Mouse (Mus musculus) hindbrain, postnatal 0 days (tissue): ENCODE results near the gene Psma7. TPM values are rescaled to one million over a fixed set of nuclear protein-coding genes. Genes with fewer than 3 reads are reported as not detected.

Source experiments
- ATAC-seq: fragments of 200-750 bp; cut with Nextera tagmentation; 2 replicates; pipeline ENCODE4 v1.8.0; 2017; ENCODE audit warnings: mild to moderate bottlenecking, moderate TSS enrichment, moderate library complexity
- DNase-seq: peaks from one replicate; pipeline ENCODE4 v3.0.0-alpha.2; 2015; ENCODE audit warnings: low spot score
- H3K27ac ChIP-seq: fragments of 300-500 bp; sonication (generic); 2 replicates; pipeline ENCODE4 v1.5.1; 2014; ENCODE audit warnings: mild to moderate bottlenecking
- H3K27me3 ChIP-seq: fragments of 300-500 bp; sonication (generic); 2 replicates; pipeline ENCODE4 v1.6.1; 2014; ENCODE audit warnings: low read length, mixed read lengths; ENCODE audit not compliant: insufficient read depth
- H3K36me3 ChIP-seq: fragments of 300-500 bp; sonication (generic); 2 replicates; pipeline ENCODE4 v1.6.1; 2014; ENCODE audit warnings: low read length, mixed read lengths; ENCODE audit not compliant: insufficient read depth
- H3K4me1 ChIP-seq: fragments of 300-500 bp; sonication (generic); 2 replicates; pipeline ENCODE4 v1.6.1; 2014; ENCODE audit warnings: antibody characterized with exemption, low read length, mixed read lengths; ENCODE audit not compliant: insufficient read depth
- H3K4me2 ChIP-seq: fragments of 300-500 bp; sonication (generic); 2 replicates; pipeline ENCODE4 v1.6.1; 2014; ENCODE audit warnings: low read depth, mild to moderate bottlenecking, low read length, moderate library complexity, mixed read lengths
- H3K4me3 ChIP-seq: fragments of 300-500 bp; sonication (generic); 2 replicates; pipeline ENCODE4 v1.5.1; 2014; ENCODE audit warnings: low read length
- H3K9ac ChIP-seq: fragments of 300-500 bp; sonication (generic); replicated peaks from 2 replicates; pipeline ENCODE4 v1.6.1; 2014; ENCODE audit warnings: mild to moderate bottlenecking, low read length, moderate library complexity, mixed read lengths
- H3K9me3 ChIP-seq: fragments of 300-500 bp; sonication (generic); 2 replicates; pipeline ENCODE4 v1.6.1; 2016; ENCODE audit warnings: low read length, mixed read lengths
- CTCF ChIP-seq: IDR thresholded peaks from 2 replicates; pipeline ENCODE4 v1.5.1; 2016; ENCODE audit warnings: antibody characterized with exemption, control low read depth, low read depth
- WGBS: fragments of 180-500 bp; shearing (Covaris S2); extraction: QIAGEN DNeasy Blood & Tissue Kit; methylation state at CpG from one replicate; pipeline ENCODE4 v1.1.7; 2014; 5-methylcytosine and 5-hydroxymethylcytosine counted together
- polyA plus RNA-seq: library from polyadenylated mRNA; unstranded; fragments of >200 nt; fragmentation: Nextera tagmentation; extraction: Ambion mirVana; gene quantifications from 2 replicates; pipeline ENCODE4 v1.2.1, GENCODE M21; 2015
- total RNA-seq: library from RNA; depleted of rRNA; stranded (reverse); fragments of >200 nt; gene quantifications from 2 replicates; pipeline ENCODE4 v1.2.3, GENCODE M21; 2014

Psma7 gene
- total and polyA plus RNA-seq, 2 experiments from 2014 or later: 196 to 585 TPM

- no peak overlapping the region for H3K27ac ChIP-seq
- 70% methylated on average over 3 of the region's 3 CpGs for WGBS
- no peak for ATAC-seq
These were observed 9.3 kb downstream of the Psma7 start for GRCm38 (mm10) chr2:180032925-180033324.

GRCm38 (mm10) chr2:180031270-180031669 is 11.0 kb downstream of the Psma7 start:
- 83% methylated on average over 6 of the region's 6 CpGs for WGBS
- H3K4me2 ChIP-seq: no peak overlapping the region
- peaks cover 72% of the 10 kb centered on the region for H3K36me3 ChIP-seq
- peaks cover 15% of the 10 kb centered on the region for H3K4me1 ChIP-seq
- ATAC-seq: no peak
- no peak overlapping the region for H3K27ac ChIP-seq
- H3K9ac ChIP-seq: no peak overlapping the region
- H3K9me3 ChIP-seq: no peaks in the 10 kb centered on the region
- no peak for DNase-seq
- H3K27me3 ChIP-seq: no peaks in the 10 kb centered on the region
- no peak for TF ChIP-seq CTCF
- H3K4me3 ChIP-seq: no peak overlapping the region

More at GRCm38 (mm10) chr2:180032925-180033324, 9.3 kb downstream of the Psma7 start:
- Histone ChIP-seq H3K27me3 (no peaks in the 10 kb centered on the region), H3K9ac (no peak overlapping the region), H3K9me3 (no peaks in the 10 kb centered on the region), H3K4me1 (no peaks in the 10 kb centered on the region), H3K4me2 (no peak overlapping the region), H3K4me3 (no peak overlapping the region), H3K36me3 (peaks cover 84% of the 10 kb centered on the region)
- no peak for TF ChIP-seq CTCF
- DNase-seq: no peak

- peak overlapping the region; percentile 87; the same call in 1 of the 2 replicates for H3K9ac ChIP-seq
- WGBS: 52% methylated on average over 9 of the region's 9 CpGs
- H3K36me3 ChIP-seq: peaks cover 43% of the 10 kb centered on the region
- TF ChIP-seq CTCF: no peak
- H3K4me1 ChIP-seq: peaks cover 17% of the 10 kb centered on the region
- H3K9me3 ChIP-seq: no peaks in the 10 kb centered on the region
- DNase-seq: no peak
- peak overlapping the region; percentile 97; the same call in 1 of the 2 replicates for H3K4me3 ChIP-seq
- no peak overlapping the region for H3K27ac ChIP-seq
- peak overlapping the region; percentile 92 for H3K4me2 ChIP-seq
- no peaks in the 10 kb centered on the region for H3K27me3 ChIP-seq
- no peak for ATAC-seq
These were observed 14.5 kb downstream of the Psma7 start for GRCm38 (mm10) chr2:180027768-180028167.

- WGBS: 3% methylated on average over 6 of the region's 6 CpGs
- no peak for DNase-seq
- peak overlapping the region; percentile 87 for H3K9ac ChIP-seq
- peak overlapping the region; percentile 92 for H3K4me2 ChIP-seq
- no peaks in the 10 kb centered on the region for H3K27me3 ChIP-seq
- H3K4me3 ChIP-seq: peak overlapping the region; percentile 97
- H3K9me3 ChIP-seq: no peaks in the 10 kb centered on the region
- H3K36me3 ChIP-seq: peaks cover 26% of the 10 kb centered on the region
- H3K4me1 ChIP-seq: peaks cover 17% of the 10 kb centered on the region
- H3K27ac ChIP-seq: peak overlapping the region; percentile 95
- no peak for TF ChIP-seq CTCF
- ATAC-seq: no peak
These were observed 16.4 kb downstream of the Psma7 start for GRCm38 (mm10) chr2:180025861-180026200.

GRCm38 (mm10) chr2:180025135-180025860 is 16.9 kb downstream of the Psma7 start:
- TF ChIP-seq CTCF: no peak
- peaks cover 17% of the 10 kb centered on the region for H3K4me1 ChIP-seq
- DNase-seq (peak; percentile 59), ATAC-seq (no peak; the same call in none of the 2 replicates)
- peak overlapping the region; percentile 87 for H3K9ac ChIP-seq
- H3K9me3 ChIP-seq: no peaks in the 10 kb centered on the region
- peaks cover 20% of the 10 kb centered on the region for H3K36me3 ChIP-seq
- 3% methylated on average over 77 of the region's 84 CpGs for WGBS
- peak overlapping the region; percentile 95 for H3K27ac ChIP-seq
- no peaks in the 10 kb centered on the region for H3K27me3 ChIP-seq
- peak overlapping the region; percentile 92 for H3K4me2 ChIP-seq
- peak overlapping the region; percentile 97 for H3K4me3 ChIP-seq

GRCm38 (mm10) chr2:180024401-180025098 is 17.7 kb downstream of the Psma7 start, which contains the start of gene Lsm14b:
TSS of gene Lsm14b (plus strand) at chr2:180024987.
- TF ChIP-seq CTCF: no peak
- peak within 1 kb of the TSS; percentile 97 for H3K4me3 ChIP-seq
- ATAC-seq (peak; percentile 95), DNase-seq (peak; percentile 98)
- peak within 1 kb of the TSS; percentile 92 for H3K4me2 ChIP-seq
- H3K27me3 ChIP-seq: no peaks in the 10 kb centered on the region
- H3K4me1 ChIP-seq: peaks cover 17% of the 10 kb centered on the region
- peak within 1 kb of the TSS; percentile 87 for H3K9ac ChIP-seq
- peaks cover 16% of the 10 kb centered on the region for H3K36me3 ChIP-seq
- H3K27ac ChIP-seq: peak within 1 kb of the TSS; percentile 95
- WGBS: under 1% methylated on average over 58 of the region's 80 CpGs
- no peaks in the 10 kb centered on the region for H3K9me3 ChIP-seq
